Mouse (Mus musculus) liver, embryonic 14.5 days (tissue): ENCODE measurements at regions not wholly inside any gene's neighbourhood (a gene's known extent, or its start where the extent isn't known, plus 50 kb on each side); places are given as distances from the start of the nearest gene placed in this dataset.

ENCODE experiments used
- CTCF ChIP-seq: IDR thresholded peaks from 2 replicates; pipeline ENCODE4 v1.5.1; 2016; ENCODE audit warnings: antibody characterized with exemption, low read depth, control low read depth
- EP300 ChIP-seq: IDR thresholded peaks from 2 replicates; pipeline ENCODE4 v1.6.1; 2016; ENCODE audit warnings: antibody characterized with exemption, low read depth

DNA sequence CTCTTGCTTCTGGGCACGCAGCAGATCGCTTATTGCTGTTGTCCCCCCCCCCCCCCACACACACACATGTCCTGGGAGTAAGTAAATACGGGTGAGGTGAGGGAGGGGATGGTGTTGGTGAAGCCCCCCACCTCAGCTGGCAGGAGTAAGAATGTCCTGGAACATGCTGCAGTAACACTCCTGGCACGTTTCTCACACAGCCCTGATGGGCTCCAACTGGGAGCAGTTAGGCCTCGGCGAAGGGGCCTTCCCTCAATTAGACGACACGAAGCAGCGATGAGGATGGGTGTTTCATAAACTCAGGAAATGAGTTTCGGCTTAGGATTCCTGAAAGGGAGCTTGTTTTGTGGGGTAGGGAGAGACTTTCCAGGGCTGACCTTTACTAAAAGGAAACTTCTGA is 69.4 kb downstream of the Slc30a10 start:
- no peak for TF ChIP-seq CTCF
- TF ChIP-seq EP300 = no peak
